Mouse (Mus musculus) hindbrain, embryonic 12.5 days (tissue): ENCODE data around the gene Mlf2. TPM values are rescaled to one million over a fixed set of nuclear protein-coding genes. Genes with fewer than 3 reads are reported as not detected.

Experiments
- polyA plus RNA-seq: library from polyadenylated mRNA; unstranded; fragments of >200 nt; fragmentation: Nextera tagmentation; extraction: Ambion mirVana; gene quantifications from 2 replicates; pipeline ENCODE4 v1.2.1, GENCODE M21; 2016

The Mlf2 gene
- polyA plus RNA-seq, 1 experiment from 2014 or later = 462 TPM

Other genes with a start within 250 kb of the Mlf2 start
- 131 and 138 TPM in 2 replicates for gene Emg1, start 219.2 kb upstream of the Mlf2 start, polyA plus RNA-seq
- gene Phb2, start 219.1 kb upstream of the Mlf2 start, polyA plus RNA-seq = 291 and 292 TPM in 2 replicates
- 5.6 TPM in 2 replicates for gene Ptpn6, start 192.7 kb upstream of the Mlf2 start, polyA plus RNA-seq
- gene Grcc10, start 190.0 kb upstream of the Mlf2 start, polyA plus RNA-seq = 519 and 565 TPM in 2 replicates
- not detected in 2 replicates for gene Gm45234, start 175.4 kb upstream of the Mlf2 start, polyA plus RNA-seq
- gene Atn1, start 174.9 kb upstream of the Mlf2 start, polyA plus RNA-seq = 20.3 and 20.6 TPM in 2 replicates
- 18.7 and 19.6 TPM in 2 replicates for gene Eno2, start 161.7 kb upstream of the Mlf2 start, polyA plus RNA-seq
- 3.9 and 5.2 TPM in 2 replicates for gene Lrrc23, start 151.7 kb upstream of the Mlf2 start, polyA plus RNA-seq
- gene Spsb2, start 122.7 kb upstream of the Mlf2 start, polyA plus RNA-seq = 8.7 and 9.2 TPM in 2 replicates
- 481 and 483 TPM in 2 replicates for gene Tpi1, start 117.1 kb upstream of the Mlf2 start, polyA plus RNA-seq
- 200 and 202 TPM in 2 replicates for gene Usp5, start 101.9 kb upstream of the Mlf2 start, polyA plus RNA-seq
- 111 and 120 TPM in 2 replicates for gene Cdca3, start 101.8 kb upstream of the Mlf2 start, polyA plus RNA-seq
- gene Gnb3, start 91.1 kb upstream of the Mlf2 start, polyA plus RNA-seq = 0.52 and 0.92 TPM in 2 replicates
- gene P3h3, start 73.6 kb upstream of the Mlf2 start, polyA plus RNA-seq = 34.5 and 39.6 TPM in 2 replicates
- gene Gpr162, start 67.4 kb upstream of the Mlf2 start, polyA plus RNA-seq = 11.3 and 12.7 TPM in 2 replicates
- 0.06 TPM in 1 of 2 replicates, not detected in the other for gene Cd4, start 43.2 kb upstream of the Mlf2 start, polyA plus RNA-seq
- gene Lag3, start 19.7 kb upstream of the Mlf2 start, polyA plus RNA-seq = 1.9 and 2.1 TPM in 2 replicates
- 637 and 707 TPM in 2 replicates for gene Ptms, start 11.3 kb upstream of the Mlf2 start, polyA plus RNA-seq
- gene Cops7a, start 34.2 kb downstream of the Mlf2 start, polyA plus RNA-seq = 99.5 and 101 TPM in 2 replicates
- gene Pianp, start 65.3 kb downstream of the Mlf2 start, polyA plus RNA-seq = 8.6 and 8.9 TPM in 2 replicates
- gene Zfp384, start 77.8 kb downstream of the Mlf2 start, polyA plus RNA-seq = 21.6 and 22.3 TPM in 2 replicates
- gene Ing4, start 108.4 kb downstream of the Mlf2 start, polyA plus RNA-seq = 151 and 159 TPM in 2 replicates
- 16.0 and 18.3 TPM in 2 replicates for gene Acrbp, start 118.3 kb downstream of the Mlf2 start, polyA plus RNA-seq
- 0.33 and 0.40 TPM in 2 replicates for gene Lpar5, start 136.5 kb downstream of the Mlf2 start, polyA plus RNA-seq
- gene Chd4, start 164.6 kb downstream of the Mlf2 start, polyA plus RNA-seq = 131 and 133 TPM in 2 replicates
- 48.1 and 54.2 TPM in 2 replicates for gene Nop2, start 200.5 kb downstream of the Mlf2 start, polyA plus RNA-seq
- 19.2 and 21.3 TPM in 2 replicates for gene Iffo1, start 213.9 kb downstream of the Mlf2 start, polyA plus RNA-seq
- 1,498 and 1,567 TPM in 2 replicates for gene Gapdh, start 235.1 kb downstream of the Mlf2 start, polyA plus RNA-seq